Mouse (Mus musculus): ENCODE data around the gene Eif3l. TPM values are rescaled to one million over a fixed set of nuclear protein-coding genes. Genes with fewer than 3 reads are reported as not detected.
"Not testable (repeated sequence)": the region's sequence is repeated elsewhere in the genome, so short reads cannot be mapped to it uniquely, and the experiment has no call there.

The Eif3l gene
- total RNA-seq (2022) = 10 to 100 TPM; 70.2 to 76.0 (median 74.9) TPM

- DNase-seq (ENCODE audit: low spot score) = peak; percentile 91
Measured at GRCm38 (mm10) chr15:79074913-79075532, at the start of gene Eif3l. Gene Eif3l (plus strand): TSS chr15:79075179.

- no peak for DNase-seq (ENCODE audit: low spot score)
Measured at GRCm38 (mm10) chr15:79025687-79026308, 49.2 kb upstream of the Eif3l start.

GRCm38 (mm10) chr15:79026511-79027290, 48.3 kb upstream of the Eif3l start:
- no peak for DNase-seq (ENCODE audit: low spot score)

GRCm38 (mm10) chr15:79027291-79028205, 47.4 kb upstream of the Eif3l start:
- no peak for DNase-seq (ENCODE audit: low spot score)

GRCm38 (mm10) chr15:79028237-79028738, 46.7 kb upstream of the Eif3l start, which contains the start of gene H1f0:
Gene H1f0 (plus strand): TSS chr15:79028450.
- DNase-seq (ENCODE audit: low spot score) = peak; percentile 91

- DNase-seq (ENCODE audit: low spot score) = no peak
Measured at GRCm38 (mm10) chr15:79028823-79029484, 46.0 kb upstream of the Eif3l start.

- no peak for DNase-seq (ENCODE audit: low spot score)
Measured at GRCm38 (mm10) chr15:79029519-79030241, 45.3 kb upstream of the Eif3l start.

GRCm38 (mm10) chr15:79030551-79031435, 44.2 kb upstream of the Eif3l start:
- peak; percentile 88 for DNase-seq (ENCODE audit: low spot score)

GRCm38 (mm10) chr15:79031908-79032307, 43.1 kb upstream of the Eif3l start:
- DNase-seq (ENCODE audit: low spot score) = not testable (repeated sequence)

GRCm38 (mm10) chr15:79037913-79038328, 37.1 kb upstream of the Eif3l start:
- peak; percentile 67 for DNase-seq (ENCODE audit: low spot score)

- no peak for DNase-seq (ENCODE audit: low spot score)
Measured at GRCm38 (mm10) chr15:79038331-79038730, 36.6 kb upstream of the Eif3l start.

- DNase-seq (ENCODE audit: low spot score) = no peak
Measured at GRCm38 (mm10) chr15:79038853-79039252, 36.1 kb upstream of the Eif3l start.

GRCm38 (mm10) chr15:79040501-79041416, 34.2 kb upstream of the Eif3l start:
- DNase-seq (ENCODE audit: low spot score) = no peak

GRCm38 (mm10) chr15:79041585-79041984, 33.4 kb upstream of the Eif3l start, which contains the start of gene Galr3:
Gene Galr3 (plus strand): TSS chr15:79041885.
- no peak for DNase-seq (ENCODE audit: low spot score)

GRCm38 (mm10) chr15:79042721-79043491, 32.1 kb upstream of the Eif3l start:
- no peak for DNase-seq (ENCODE audit: low spot score)

- DNase-seq (ENCODE audit: low spot score) = no peak
Measured at GRCm38 (mm10) chr15:79044837-79045236, 30.1 kb upstream of the Eif3l start.

GRCm38 (mm10) chr15:79048186-79048585, 26.8 kb upstream of the Eif3l start:
- DNase-seq (ENCODE audit: low spot score) = no peak
